Mouse (Mus musculus) cerebral cortex, adult 2 months (tissue): ENCODE results near the gene Cds1.

Experiments
- WGBS: fragments of 180-500 bp; shearing (Covaris S2); methylation state at CpG from one replicate; pipeline ENCODE4 v1.1.7; 2018; 5-methylcytosine and 5-hydroxymethylcytosine counted together

Gene Cds1

DNA sequence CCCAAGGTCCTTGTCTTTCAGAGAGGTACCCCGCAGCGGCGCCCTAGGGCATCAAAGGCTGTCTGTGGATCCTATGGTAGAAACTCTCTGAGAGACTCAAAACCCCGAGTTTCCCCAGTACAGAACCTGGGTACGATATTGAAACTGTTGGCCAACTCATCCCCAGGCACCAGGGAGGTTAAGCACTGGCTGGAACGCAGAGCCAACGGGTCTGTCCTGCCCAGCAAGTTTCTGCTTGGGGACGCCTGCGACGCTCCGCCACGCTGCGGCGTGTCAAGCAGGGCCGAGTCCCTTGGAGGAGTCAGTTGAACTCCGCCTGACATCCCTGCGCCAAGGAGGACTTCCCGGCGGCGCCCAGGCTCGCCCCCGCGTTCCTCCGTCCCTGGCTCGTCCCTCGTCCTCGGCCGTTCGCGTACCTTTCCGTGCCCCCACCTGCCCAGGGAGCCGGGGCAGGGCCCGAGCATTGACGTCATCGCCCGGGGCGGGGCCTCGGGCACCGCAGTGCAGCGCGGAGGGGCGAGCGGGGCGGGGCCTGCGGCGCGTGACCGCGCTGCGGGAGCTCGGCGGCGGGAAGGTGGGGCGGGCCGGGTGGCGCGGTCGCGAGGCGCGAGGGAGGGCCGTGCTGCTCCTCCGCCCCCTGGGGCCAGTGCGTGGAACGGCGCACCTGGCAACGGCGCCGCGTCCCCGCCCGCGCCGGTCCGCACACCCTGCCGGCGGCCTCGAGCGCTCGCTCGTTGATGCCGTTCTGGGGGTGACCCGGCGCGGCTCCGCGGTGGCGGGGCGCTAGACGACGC lies at the start of gene Cds1:
Cds1 (plus strand) TSS at position 577 of the 794 bp plus-strand sequence.
- WGBS = 1% methylated on average over 90 of the region's 91 CpGs

- WGBS = 91% methylated on average over 9 of the region's 9 CpGs
These were observed 40.7 kb upstream of the Cds1 start for GRCm38 (mm10) chr5:101724216-101724615.

- 95% methylated on average over 16 of the region's 16 CpGs for WGBS
These were observed 40.2 kb upstream of the Cds1 start for GRCm38 (mm10) chr5:101724756-101725155.

- WGBS = 80% methylated on average over 8 of the region's 8 CpGs
These were observed 39.2 kb upstream of the Cds1 start for GRCm38 (mm10) chr5:101725703-101726102.

GRCm38 (mm10) chr5:101726371-101726770 lies 38.6 kb upstream of the Cds1 start:
- 94% methylated on average over 6 of the region's 6 CpGs for WGBS

- WGBS = 84% methylated on average over 8 of the region's 8 CpGs
These were observed 36.5 kb upstream of the Cds1 start for GRCm38 (mm10) chr5:101728304-101728905.

DNA sequence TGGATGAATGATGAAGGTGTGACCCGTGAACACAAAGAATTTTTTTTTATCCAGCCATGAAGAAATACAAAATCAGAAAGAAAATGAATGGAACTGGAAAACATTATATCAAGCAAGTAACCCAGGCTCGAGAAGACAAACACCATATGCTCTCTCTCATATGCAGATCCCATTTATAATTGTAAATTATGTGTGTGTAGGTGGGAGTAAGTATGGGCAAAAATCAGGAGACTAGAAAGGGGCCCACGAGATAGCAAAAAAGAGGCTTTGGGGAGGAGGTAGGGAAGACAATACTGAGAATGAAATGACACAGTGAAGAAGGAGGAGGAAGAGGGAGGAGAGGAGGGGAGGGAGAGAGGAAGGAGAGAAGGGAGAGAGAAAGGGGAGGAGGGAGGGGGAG lies 27.6 kb upstream of the Cds1 start:
- 48% methylated on average over 3 of the region's 3 CpGs for WGBS

DNA sequence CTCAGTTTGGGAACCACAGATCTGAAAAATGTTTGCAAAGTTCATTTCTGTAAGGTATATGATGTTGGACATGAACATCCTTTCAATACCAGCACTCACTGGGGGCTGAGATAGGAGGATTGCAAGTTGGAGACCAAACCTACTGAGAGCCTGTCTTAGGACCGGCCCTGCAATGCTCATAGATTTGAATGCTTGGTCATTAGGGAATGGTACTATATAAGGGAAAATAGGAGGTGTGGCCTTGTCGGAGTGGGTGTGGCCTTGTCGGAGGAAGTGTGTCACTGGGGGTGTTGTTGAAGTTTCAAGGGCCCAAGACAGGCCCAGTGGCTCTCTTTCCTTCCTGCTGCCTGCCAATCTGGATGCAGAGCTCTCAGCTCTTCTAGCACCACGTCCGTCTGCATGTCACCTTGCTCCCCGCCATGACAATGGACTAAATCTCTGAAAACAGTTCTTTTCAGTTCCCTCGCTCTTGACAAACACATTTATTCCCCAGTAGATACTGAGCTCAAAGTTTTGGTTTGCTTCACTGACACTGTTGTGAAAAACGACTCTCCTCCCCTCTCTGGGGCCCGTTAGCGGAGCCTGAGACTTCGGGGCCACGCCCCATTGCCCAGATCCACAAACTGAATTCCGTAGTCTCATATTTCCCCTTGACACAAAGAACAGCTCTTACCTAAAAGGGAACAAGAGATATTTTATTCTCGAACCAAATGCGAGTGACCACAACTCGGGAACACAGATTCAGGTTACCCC lies 24.3 kb upstream of the Cds1 start:
- WGBS = 90% methylated on average over 16 of the region's 16 CpGs

GRCm38 (mm10) chr5:101741224-101741591 lies 23.7 kb upstream of the Cds1 start:
- WGBS = 96% methylated on average over 4 of the region's 4 CpGs

DNA sequence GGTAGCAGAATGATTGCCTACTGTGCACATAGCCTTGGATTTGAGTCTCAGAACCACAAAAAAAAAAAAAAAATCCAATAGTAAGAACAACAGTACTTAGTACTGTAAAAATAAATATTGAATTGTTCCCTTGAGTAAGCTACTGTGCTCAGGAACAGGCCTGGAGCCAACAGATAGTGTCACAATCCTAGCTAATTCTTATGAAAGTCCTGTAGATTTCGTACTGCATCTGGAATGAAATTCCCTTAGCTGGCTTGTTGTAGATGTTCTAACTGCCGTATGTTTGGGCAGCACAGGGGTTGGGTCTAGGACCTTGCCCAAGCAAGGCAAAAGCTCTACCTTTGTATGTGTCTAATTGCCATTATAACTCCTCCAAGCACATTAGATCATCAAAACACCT lies 22.9 kb upstream of the Cds1 start:
- WGBS = 87% methylated on average over 2 of the region's 2 CpGs

DNA sequence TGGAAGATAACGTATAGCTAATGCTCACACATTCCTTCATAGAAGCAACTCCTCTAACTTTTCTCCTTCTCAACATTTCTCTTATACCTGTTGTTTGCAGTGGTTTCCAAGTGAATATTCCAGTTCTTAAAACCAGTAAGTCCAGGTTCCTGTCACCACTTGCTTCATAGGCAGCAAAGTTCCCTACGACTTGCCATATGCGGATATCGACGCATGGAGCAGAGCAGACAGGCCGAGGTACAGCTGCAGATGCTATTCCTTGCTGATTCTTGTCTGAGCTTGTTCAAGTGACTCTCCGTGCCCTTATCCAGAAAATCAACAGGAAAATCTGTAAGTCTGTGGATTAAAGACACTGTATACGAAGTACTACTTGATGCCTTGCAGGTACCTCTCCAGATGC lies 22.5 kb upstream of the Cds1 start:
- 96% methylated on average over 8 of the region's 8 CpGs for WGBS

DNA sequence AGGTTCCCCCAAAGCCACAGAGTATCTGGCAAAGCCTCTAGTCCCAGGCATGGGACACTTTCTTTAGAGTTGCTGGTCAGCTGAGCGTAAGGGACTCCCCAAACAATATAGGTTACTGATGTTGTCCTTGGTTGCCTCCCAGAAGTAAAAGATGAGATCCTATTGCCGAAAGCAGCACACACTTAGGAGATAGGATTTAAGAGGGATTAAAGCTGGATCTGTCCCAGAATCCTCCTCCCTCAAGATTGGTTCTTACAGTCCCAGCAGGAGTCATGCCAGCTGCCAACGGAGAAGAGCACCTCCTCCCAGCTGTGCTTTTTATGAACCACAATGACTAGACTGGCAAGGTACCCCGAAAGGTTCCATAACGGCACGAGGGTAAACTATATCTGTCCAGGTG lies 20.0 kb upstream of the Cds1 start:
- 76% methylated on average over 6 of the region's 6 CpGs for WGBS

DNA sequence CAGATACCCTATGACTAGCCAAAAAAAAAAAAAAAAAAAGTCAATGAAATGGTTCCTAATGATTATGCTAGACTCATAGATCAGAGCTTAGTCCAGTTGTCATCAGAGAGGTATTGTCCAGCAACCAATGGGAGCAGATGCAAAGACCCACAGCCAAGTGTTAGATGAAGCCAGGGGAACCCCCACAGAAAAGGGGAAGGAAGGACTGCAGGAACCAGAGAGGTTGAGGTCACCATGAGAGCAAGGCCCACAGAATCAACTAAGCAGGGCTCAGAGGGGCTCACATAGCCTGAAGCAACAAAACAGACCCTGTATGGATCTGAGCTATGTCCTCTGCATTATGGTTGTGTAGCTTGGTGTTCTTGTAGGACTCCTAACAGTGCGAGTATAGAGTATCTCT lies 11.2 kb upstream of the Cds1 start:
- WGBS = 81% methylated on average over 1 of the region's 1 CpGs

DNA sequence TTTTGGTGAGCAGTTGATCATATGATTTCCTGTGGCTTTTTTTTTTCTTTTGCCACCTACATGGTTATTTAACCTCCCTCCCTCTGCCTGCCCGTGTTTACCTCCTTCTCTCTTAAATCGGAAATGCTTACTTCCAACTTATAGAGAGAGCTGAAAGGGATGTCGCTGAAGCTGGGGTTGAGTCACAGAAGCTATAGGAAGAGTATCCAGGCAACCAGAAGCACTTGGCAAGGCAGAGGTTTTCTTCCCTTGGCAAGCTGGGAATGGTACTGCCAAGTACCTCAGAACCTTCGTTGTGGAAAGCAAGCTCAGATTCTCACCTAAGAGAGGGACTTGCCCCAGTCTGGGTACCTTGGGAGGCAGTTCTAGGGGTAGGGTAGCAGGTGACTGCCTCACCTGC lies 3.2 kb upstream of the Cds1 start:
- WGBS = 23% methylated on average over 4 of the region's 4 CpGs

DNA sequence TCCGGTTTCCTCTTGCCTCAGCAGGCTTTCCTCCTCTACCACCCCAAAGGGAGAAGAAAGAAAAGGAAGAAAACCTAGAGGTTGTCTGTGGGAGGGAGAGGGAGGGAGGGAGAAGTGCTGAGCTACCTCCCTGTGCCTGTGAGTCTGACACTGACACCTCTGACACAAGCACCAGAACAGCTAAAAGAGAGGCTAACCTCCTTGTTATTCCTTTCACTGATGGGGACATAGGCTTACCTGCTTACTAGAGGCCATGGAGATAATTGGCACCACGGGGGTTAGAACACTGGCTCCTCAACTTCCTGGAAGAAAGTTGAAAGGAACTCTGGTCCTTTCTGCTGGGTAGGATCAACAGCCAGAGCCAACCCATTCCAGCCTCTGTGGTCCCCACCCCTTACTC lies 1.4 kb upstream of the Cds1 start:
- WGBS = 34% methylated on average over 2 of the region's 2 CpGs

DNA sequence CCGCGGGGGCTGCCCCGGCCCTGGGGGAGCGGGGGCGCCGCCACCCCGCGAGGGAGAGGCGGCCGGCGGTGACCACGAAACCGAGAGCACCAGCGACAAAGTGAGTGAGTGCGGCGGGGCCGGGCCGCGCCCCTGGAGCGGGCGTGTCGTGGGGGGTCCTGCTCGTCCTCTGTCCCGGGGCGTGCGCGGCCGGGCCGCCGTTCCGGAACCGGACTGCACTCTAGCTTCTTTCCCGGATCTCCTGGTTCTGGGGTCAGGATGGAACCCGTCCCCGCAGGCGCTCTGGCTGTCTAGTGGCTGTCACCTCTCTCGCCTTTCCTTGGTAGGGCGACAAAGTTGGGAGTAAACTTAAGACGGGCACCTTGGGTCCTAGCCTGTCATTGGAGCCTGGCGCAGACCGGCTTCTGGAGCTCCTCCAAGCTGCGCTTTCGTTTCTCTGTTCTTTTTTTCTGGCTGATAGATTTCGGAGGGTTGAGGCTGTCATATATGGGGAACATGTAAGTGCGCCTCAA lies 516 bp downstream of the Cds1 start:
- WGBS = under 1% methylated on average over 43 of the region's 45 CpGs

DNA sequence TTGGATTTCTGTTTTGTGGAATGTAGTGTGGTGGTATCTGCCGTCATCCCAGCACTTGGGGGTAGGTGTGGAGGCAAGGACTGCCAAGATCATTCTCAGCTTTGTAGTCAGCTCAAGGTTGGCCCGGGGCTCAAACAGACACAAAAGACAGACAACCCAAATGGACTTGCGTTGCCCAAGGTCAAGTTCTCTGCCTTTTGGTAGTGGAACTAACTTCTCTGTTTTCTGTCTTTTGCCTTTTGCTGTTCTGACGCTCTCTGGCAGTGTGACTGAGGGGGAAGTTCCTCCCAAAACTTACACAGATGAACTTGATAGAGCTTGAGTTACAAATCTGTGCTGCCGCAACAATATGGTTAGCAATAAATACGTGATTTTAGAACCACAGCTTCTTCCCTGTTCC lies 1.3 kb downstream of the Cds1 start:
- WGBS = 22% methylated on average over 6 of the region's 6 CpGs

- WGBS = 50% methylated on average over 5 of the region's 5 CpGs
These were observed 2.2 kb downstream of the Cds1 start for GRCm38 (mm10) chr5:101767086-101767485.

DNA sequence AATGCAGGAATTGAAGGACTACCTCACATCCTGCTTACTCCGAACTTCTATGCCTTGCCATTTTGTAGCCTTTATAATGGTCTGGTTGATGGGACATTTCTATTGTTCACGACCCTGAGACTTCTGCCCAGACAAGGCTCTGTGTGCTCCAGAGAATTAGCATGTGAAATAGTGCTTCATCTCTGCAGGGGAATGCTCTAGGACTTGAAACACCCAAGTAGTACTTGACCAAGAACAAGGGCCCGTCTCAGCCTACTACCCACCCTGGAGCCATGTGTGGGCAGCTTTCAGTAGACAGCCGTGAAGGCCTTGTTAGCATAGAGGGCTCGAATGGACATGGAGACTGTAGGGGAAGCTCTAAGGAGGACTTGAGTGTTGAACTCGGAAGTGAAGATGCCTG lies 2.6 kb downstream of the Cds1 start:
- 81% methylated on average over 6 of the region's 6 CpGs for WGBS

GRCm38 (mm10) chr5:101768558-101768957 lies 3.6 kb downstream of the Cds1 start:
- WGBS = 95% methylated on average over 7 of the region's 7 CpGs

DNA sequence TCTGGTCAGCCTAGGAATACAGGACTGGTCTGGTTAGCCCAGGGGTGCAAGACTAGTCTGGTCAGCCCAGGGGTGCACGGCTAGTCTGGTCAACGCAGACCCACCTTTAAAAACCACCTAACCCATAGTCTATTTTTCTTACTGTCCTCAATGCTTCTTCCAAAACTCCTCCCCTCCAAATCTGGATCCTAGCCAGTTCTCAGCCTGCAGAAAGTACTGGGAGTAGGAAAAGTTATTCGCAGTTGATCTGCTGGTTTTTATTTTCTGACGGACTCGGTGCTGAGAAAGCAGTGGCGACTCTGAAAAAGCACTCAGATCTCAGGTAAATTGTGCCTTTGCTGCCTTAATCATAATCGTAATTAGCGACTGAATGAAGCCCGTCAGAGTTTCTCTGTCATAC lies 7.7 kb downstream of the Cds1 start:
- WGBS = 60% methylated on average over 9 of the region's 9 CpGs

GRCm38 (mm10) chr5:101775262-101775661 lies 10.3 kb downstream of the Cds1 start:
- WGBS = 81% methylated on average over 8 of the region's 8 CpGs

DNA sequence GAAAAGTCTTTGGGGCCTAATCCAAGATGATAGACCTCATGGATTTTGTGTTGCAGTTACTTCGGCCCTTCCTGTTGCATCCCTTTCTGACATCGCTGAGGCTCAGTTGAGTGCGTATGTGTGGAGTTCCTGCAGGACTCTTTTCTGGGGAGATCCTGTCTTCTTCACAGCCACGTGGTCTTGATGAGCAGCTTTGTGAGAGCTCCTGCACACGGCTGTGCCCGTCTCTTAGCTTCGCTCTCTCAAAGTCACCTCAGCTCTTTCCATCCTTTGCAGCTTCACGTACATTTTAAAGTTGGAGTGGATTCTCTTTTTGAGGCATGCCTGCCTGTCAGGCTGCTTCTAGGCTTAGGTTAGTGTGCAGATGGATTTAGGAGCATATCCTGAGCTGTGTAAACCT lies 11.6 kb downstream of the Cds1 start:
- 60% methylated on average over 8 of the region's 8 CpGs for WGBS
